Mouse (Mus musculus): ENCODE data around the gene Glis2.

DNA sequence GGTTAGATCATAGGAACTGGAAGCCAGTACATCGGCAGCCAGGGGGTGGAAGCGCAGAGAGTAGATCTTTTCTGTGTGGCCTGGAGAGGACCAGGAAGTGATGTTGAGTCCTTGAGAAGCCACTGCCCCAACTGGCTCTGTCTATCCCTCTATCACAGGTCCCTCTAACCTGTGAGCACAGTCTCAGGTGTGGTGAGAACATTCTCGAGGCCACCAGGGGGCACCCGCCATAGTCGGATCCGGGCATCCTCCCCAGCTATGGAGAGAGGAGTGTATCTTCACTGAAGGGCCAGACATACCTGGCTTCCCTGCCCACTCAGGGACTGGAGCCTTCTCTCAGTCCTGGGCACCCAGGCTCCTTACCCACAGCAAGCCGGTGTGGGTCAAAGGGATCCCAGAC lies 37.5 kb downstream of the Glis2 start:
- TF ChIP-seq TCF12 (IDR thresholded peaks at IDR 0.05; ENCODE audit: insufficient read depth, poor library complexity, severe bottlenecking), result no peak
- TF ChIP-seq MYOD1 (IDR thresholded peaks at IDR 0.05; ENCODE audit: control insufficient read depth in 1 of 3, insufficient read length in 2 of 3, low read depth in 2 of 3), result no peak
- no peak for TF ChIP-seq MAX (IDR thresholded peaks at IDR 0.05; ENCODE audit: low read depth)
- TF ChIP-seq POLR2A (IDR thresholded peaks at IDR 0.05; ENCODE audit: insufficient read length, low read depth), result no peak
- TF ChIP-seq CEBPB (IDR thresholded peaks at IDR 0.05; ENCODE audit: insufficient read depth, poor library complexity, severe bottlenecking), result no peak

Data from myocyte (in vitro differentiated cells).